Mouse (Mus musculus): ENCODE results near the gene Rtp2. TPM values are rescaled to one million over a fixed set of nuclear protein-coding genes. Genes with fewer than 3 reads are reported as not detected.

The Rtp2 gene
- polyA plus RNA-seq, 1 experiment = not detected

DNA sequence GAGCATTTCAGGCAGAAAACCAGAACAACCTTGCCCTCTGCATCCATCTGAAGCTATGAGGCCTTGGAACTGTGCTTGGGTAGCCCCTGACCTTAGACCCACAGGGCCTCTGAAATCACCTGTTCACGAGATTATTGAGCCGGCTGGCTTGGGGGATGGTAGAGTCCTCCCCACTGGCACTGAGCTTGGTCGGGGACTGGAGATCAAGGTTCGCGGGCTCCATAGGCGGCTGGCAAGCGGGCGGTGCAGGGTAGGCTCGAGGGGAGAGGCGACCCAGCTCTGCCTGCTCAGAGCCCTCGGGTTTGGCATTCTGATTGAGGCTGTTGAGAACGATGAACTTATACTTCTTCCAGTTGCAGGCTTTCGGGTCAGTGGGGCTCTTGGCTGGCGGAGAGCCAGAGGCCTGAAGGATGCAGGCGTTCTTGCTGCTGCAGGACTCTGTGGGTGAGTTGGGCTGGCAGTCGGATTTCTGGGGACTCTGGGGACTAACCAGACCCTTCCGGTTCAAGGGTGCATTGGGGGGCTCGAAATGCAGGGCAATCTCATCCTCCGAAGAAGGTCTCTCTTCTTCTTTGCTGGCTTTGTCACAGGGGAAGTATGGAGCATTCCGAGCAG is 40.0 kb upstream of the Rtp2 start:
- H3K4me3 ChIP-seq (ENCODE audit: insufficient read depth, low read length) = no peak overlapping the region
- TF ChIP-seq POLR2A (IDR thresholded peaks at IDR 0.05; ENCODE audit: borderline replicate concordance, low read depth, low read length) (no peak), CTCF (IDR thresholded peaks at IDR 0.05; ENCODE audit: low read depth, low read length) (no peak)
- H3K4me1 ChIP-seq (ENCODE audit: control insufficient read depth, insufficient read depth, low read length) = peaks cover 11% of the 10 kb centered on the region
- H3K27ac ChIP-seq (ENCODE audit: insufficient read depth, low read depth, low read length) = no peak overlapping the region

DNA sequence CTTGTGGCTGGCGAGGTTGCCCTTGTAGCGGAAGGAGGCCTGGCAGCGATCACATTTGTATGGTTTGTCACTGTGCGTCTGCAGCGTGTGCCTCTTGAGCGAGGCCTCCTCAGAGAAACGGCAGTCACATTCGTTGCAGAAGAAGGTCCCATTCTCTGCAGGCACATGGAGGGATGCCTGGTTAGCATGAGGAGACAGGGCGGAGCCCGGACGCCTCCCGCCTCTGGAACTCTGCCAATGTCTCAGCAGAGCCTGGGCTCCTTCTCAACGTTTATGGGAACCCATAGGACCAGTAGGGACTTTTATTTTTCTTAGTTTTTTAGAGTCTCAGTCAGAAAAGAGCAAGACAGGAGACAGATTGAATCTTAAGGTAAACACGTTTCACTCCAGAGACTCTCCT is 37.7 kb upstream of the Rtp2 start:
- H3K4me1 ChIP-seq (ENCODE audit: control insufficient read depth, insufficient read depth, low read length) = no peaks in the 10 kb centered on the region
- H3K4me3 ChIP-seq (ENCODE audit: insufficient read depth, low read length) = no peak overlapping the region
- TF ChIP-seq CTCF (IDR thresholded peaks at IDR 0.05; ENCODE audit: low read depth, low read length) (no peak), POLR2A (IDR thresholded peaks at IDR 0.05; ENCODE audit: borderline replicate concordance, low read depth, low read length) (no peak)

DNA sequence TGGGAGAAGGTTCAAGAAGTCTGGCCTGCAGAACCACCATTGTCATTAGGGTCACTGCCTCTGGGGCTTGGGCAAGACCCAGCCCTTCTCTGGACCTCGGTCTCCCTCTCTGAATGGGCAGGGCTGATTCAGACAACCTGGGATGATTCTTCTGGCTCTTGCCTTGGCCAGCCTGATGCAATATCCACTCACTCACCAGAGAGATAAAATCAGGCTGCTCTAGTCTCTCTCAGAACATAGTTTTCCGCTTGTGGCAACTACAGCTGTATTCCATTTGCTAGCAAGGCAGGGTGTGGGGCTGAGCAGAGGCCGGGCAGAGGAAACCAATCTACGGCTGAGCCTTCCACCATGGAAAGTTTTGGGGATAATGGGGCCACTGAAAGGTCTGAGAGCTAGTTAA is 36.7 kb upstream of the Rtp2 start:
- no peaks in the 10 kb centered on the region for H3K4me1 ChIP-seq (ENCODE audit: control insufficient read depth, insufficient read depth, low read length)
- no peak overlapping the region for H3K27ac ChIP-seq (ENCODE audit: insufficient read depth, low read depth, low read length)
- TF ChIP-seq CTCF (IDR thresholded peaks at IDR 0.05; ENCODE audit: low read depth, low read length) (no peak), POLR2A (IDR thresholded peaks at IDR 0.05; ENCODE audit: borderline replicate concordance, low read depth, low read length) (no peak)
- no peak overlapping the region for H3K4me3 ChIP-seq (ENCODE audit: insufficient read depth, low read length)

More for the DNA sequence above, 37.7 kb upstream of the Rtp2 start:
- no peak overlapping the region for H3K27ac ChIP-seq (ENCODE audit: insufficient read depth, low read depth, low read length)

DNA sequence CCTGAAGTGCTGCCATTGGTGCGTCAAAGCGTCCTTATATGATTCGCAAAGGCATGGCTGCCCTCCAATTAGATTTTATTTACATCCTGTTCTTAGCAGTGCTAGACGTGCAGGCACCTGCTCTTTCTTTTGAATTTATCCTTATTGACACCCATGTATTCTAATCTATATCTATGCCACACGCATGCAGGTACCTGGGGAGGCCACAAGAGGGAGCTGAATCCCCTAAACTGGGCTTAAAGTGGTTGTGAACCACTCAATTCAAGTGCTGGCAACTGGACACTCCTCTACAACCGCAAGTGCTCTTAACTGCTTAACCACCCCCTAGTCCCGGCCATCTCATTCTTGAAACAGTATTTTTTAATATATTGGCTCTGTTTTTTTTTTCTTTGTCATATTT is 35.1 kb upstream of the Rtp2 start:
- TF ChIP-seq CTCF (IDR thresholded peaks at IDR 0.05; ENCODE audit: low read depth, low read length) = no peak; the same call in 1 of the 2 replicates
- no peak for TF ChIP-seq POLR2A (IDR thresholded peaks at IDR 0.05; ENCODE audit: borderline replicate concordance, low read depth, low read length)
- Histone ChIP-seq H3K27ac (ENCODE audit: insufficient read depth, low read depth, low read length) (no peak overlapping the region), H3K4me1 (ENCODE audit: control insufficient read depth, insufficient read depth, low read length) (no peaks in the 10 kb centered on the region), H3K4me3 (ENCODE audit: insufficient read depth, low read length) (no peak overlapping the region)

DNA sequence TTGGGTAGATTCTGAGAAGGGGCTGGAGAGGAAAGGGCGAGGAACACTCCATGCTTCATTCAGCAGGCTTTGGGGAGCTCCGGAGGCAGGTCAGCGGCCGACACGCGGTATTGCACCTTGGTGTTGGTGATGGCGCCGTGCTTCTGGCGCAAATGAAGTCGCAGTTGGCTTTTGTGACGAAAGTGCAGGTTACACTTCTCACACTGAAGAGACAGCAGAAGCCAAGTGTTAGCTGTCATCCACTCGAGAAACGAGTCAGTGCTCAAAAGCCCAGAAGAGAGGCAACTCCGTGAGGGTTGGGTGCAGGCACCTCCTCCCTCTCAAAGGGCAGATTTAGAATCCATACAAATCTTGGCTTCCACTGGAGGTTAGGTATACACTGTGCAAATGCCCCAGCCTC is 33.9 kb upstream of the Rtp2 start:
- Histone ChIP-seq H3K27ac (ENCODE audit: insufficient read depth, low read depth, low read length) (no peak overlapping the region), H3K4me1 (ENCODE audit: control insufficient read depth, insufficient read depth, low read length) (no peaks in the 10 kb centered on the region), H3K4me3 (ENCODE audit: insufficient read depth, low read length) (no peak overlapping the region)
- TF ChIP-seq CTCF (IDR thresholded peaks at IDR 0.05; ENCODE audit: low read depth, low read length) = no peak
- TF ChIP-seq POLR2A (IDR thresholded peaks at IDR 0.05; ENCODE audit: borderline replicate concordance, low read depth, low read length) = no peak

DNA sequence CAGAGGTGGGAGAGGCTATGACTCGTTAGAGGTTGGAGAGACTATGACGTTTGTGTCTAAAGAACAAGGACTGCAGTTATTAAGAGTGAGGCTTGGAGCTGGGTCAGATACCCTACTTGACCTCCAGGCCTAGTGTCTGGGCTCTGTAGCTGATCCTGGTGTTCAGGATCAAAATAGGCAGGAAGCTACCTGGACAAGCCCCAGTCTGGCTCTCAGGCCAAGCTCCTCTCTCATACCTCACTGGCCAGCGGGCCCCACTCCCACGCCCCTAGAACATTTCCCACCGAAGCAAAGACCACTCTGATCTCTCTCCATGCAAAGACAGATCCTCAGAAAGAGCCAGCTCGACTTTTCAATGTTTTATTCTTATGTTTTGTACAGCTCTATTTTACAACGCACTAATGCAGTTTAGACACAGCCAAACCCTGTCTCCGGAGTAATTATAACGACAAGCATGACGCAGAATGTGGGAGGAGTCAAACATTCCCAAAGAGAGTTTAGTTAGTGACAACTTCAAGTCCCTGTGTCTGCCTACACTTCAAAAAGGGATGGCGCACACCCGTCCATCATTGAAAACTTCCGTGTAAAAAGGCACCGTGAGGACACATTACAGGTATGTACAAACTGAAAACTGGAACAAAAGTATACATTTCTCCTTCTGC is 32.6 kb upstream of the Rtp2 start:
- no peak overlapping the region for H3K27ac ChIP-seq (ENCODE audit: insufficient read depth, low read depth, low read length)
- TF ChIP-seq CTCF (IDR thresholded peaks at IDR 0.05; ENCODE audit: low read depth, low read length) (no peak), POLR2A (IDR thresholded peaks at IDR 0.05; ENCODE audit: borderline replicate concordance, low read depth, low read length) (no peak)
- H3K4me3 ChIP-seq (ENCODE audit: insufficient read depth, low read length) = no peak overlapping the region
- no peaks in the 10 kb centered on the region for H3K4me1 ChIP-seq (ENCODE audit: control insufficient read depth, insufficient read depth, low read length)

DNA sequence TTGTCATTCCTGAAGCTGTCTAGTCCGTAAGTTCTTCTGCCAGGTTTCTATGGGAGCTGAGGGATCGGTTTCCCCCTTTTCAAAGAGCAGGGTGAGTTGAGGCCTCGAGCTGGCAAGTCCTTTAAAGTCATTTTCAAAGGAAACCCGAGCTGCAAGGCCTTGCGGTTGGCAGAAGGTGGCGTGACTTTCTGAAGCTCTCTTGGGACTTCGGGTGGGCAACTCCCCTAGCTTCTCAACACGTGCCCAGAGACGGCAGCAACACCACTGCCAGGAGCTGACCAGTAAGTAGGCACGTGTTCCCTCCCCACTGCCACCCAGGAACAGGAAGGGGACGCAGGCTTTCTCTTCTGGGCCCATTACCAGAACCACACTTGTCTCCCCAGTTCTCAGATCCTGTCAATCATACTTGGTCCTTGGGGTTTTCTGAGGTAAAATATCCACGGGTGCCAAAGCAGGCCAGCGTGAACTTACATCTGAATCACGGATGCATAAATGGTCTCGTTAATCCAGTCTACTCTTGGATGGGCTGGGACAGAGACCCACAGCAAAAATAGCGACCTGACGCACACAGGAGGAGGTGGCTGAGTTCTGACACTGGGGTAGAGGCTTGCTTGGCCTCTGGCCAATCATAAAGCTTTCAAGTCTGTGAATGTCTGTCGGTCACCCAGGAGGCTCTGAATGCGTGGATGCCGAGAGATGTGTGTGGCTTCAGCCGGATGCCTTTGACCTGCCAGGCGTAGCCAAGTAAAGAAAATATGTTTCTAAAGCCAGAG is 31.9 kb upstream of the Rtp2 start:
- H3K4me3 ChIP-seq (ENCODE audit: insufficient read depth, low read length) = no peak overlapping the region
- H3K27ac ChIP-seq (ENCODE audit: insufficient read depth, low read depth, low read length) = no peak overlapping the region
- H3K4me1 ChIP-seq (ENCODE audit: control insufficient read depth, insufficient read depth, low read length) = peaks cover 6% of the 10 kb centered on the region
- TF ChIP-seq POLR2A (IDR thresholded peaks at IDR 0.05; ENCODE audit: borderline replicate concordance, low read depth, low read length) (no peak), CTCF (IDR thresholded peaks at IDR 0.05; ENCODE audit: low read depth, low read length) (no peak)

DNA sequence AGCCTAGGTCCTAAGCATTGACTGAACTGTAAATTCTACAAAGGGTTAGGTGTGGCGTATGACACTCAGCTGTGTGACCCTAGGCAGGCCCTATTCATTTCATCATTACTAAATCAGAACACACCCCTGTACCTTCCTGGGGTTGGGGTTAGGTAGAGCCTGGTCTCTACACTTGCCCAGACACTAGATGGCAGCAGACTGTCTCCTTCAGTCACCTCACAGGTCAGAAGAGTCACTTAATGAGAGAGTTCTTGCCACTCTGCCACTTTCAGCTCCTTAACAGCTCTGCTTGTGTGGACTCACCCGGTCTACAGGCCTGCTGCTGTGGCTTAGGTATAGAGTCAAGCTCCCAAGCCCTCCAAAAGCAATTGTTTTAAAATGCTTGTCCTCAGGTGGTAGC is 30.2 kb upstream of the Rtp2 start:
- Histone ChIP-seq H3K4me1 (ENCODE audit: control insufficient read depth, insufficient read depth, low read length) (peaks cover 11% of the 10 kb centered on the region), H3K4me3 (ENCODE audit: insufficient read depth, low read length) (no peak overlapping the region), H3K27ac (ENCODE audit: insufficient read depth, low read depth, low read length) (no peak overlapping the region)
- TF ChIP-seq POLR2A (IDR thresholded peaks at IDR 0.05; ENCODE audit: borderline replicate concordance, low read depth, low read length) (no peak), CTCF (IDR thresholded peaks at IDR 0.05; ENCODE audit: low read depth, low read length) (peak; percentile 12; the same call in 1 of the 2 replicates)

DNA sequence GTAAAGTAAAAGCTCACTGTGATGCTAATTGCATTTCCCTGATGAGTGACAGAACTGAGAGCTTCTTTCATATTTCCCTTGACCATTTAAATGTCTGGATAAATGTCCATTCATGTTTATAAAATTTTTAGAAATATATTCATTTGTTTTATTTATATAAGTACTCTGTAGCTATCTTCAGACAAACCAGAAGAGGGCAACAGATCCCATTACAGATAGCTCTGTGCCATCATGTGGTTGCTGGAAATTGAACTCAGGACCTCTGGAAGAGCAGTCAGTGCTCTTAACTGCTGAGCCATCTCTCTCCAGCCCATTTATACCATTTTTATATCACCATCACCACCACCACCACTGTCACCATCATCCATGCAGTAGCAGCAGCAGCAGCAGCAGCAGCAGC is 26.7 kb upstream of the Rtp2 start:
- Histone ChIP-seq H3K4me1 (ENCODE audit: control insufficient read depth, insufficient read depth, low read length) (peaks cover 11% of the 10 kb centered on the region), H3K27ac (ENCODE audit: insufficient read depth, low read depth, low read length) (no peak overlapping the region; the same call in 1 of the 2 replicates), H3K4me3 (ENCODE audit: insufficient read depth, low read length) (no peak overlapping the region)
- no peak for TF ChIP-seq POLR2A (IDR thresholded peaks at IDR 0.05; ENCODE audit: borderline replicate concordance, low read depth, low read length)
- TF ChIP-seq CTCF (IDR thresholded peaks at IDR 0.05; ENCODE audit: low read depth, low read length) = no peak

DNA sequence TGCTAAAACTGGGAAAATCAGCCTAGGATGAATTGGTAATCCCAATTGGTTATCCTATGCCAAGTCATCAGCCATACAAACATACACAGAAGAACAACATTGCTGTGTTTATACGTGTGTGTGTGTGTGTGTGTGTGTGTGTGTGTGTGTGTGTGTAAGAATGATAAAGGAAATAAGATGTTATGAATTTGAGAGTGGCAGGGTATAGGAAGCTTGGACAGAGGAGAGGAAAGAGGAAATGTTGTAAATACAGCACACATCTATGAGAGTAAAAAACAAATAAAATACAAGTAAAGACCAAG is 21.7 kb upstream of the Rtp2 start:
- Histone ChIP-seq H3K27ac (ENCODE audit: insufficient read depth, low read depth, low read length) (no peak overlapping the region), H3K4me1 (ENCODE audit: control insufficient read depth, insufficient read depth, low read length) (peaks cover 4% of the 10 kb centered on the region), H3K4me3 (ENCODE audit: insufficient read depth, low read length) (no peak overlapping the region)
- TF ChIP-seq CTCF (IDR thresholded peaks at IDR 0.05; ENCODE audit: low read depth, low read length) (no peak), POLR2A (IDR thresholded peaks at IDR 0.05; ENCODE audit: borderline replicate concordance, low read depth, low read length) (no peak)
